Mouse (Mus musculus): Measurements from ENCODE around the gene Slit3. TPM values are rescaled to one million over a fixed set of nuclear protein-coding genes. Genes with fewer than 3 reads are reported as not detected.

Slit3 gene
- total RNA-seq, 4 experiments from 2014 or later, result 40.6 to 73.5 (median 56.6) TPM

- DNase-seq, result no peak
Measured at GRCm38 (mm10) chr11:35305910-35306309, 184.9 kb downstream of the Slit3 start.

- DNase-seq, result no peak
Measured at GRCm38 (mm10) chr11:35306922-35307321, 185.9 kb downstream of the Slit3 start.

GRCm38 (mm10) chr11:35307992-35308391 lies 187.0 kb downstream of the Slit3 start:
- no peak for DNase-seq

- no peak for DNase-seq
Measured at GRCm38 (mm10) chr11:35315449-35316028, 194.5 kb downstream of the Slit3 start.

GRCm38 (mm10) chr11:35317221-35317620 lies 196.2 kb downstream of the Slit3 start:
- DNase-seq, result peak; percentile 62

- no peak for DNase-seq
Measured at GRCm38 (mm10) chr11:35317775-35318432, 196.9 kb downstream of the Slit3 start.

GRCm38 (mm10) chr11:35318433-35319020 lies 197.5 kb downstream of the Slit3 start:
- DNase-seq, result no peak

GRCm38 (mm10) chr11:35320518-35320917 lies 199.5 kb downstream of the Slit3 start:
- no peak for DNase-seq

GRCm38 (mm10) chr11:35324397-35324796 lies 203.4 kb downstream of the Slit3 start:
- no peak for DNase-seq

- no peak for DNase-seq
Measured at GRCm38 (mm10) chr11:35325131-35325995, 204.3 kb downstream of the Slit3 start.

GRCm38 (mm10) chr11:35326346-35326745 lies 205.3 kb downstream of the Slit3 start:
- no peak for DNase-seq

GRCm38 (mm10) chr11:35327899-35328298 lies 206.9 kb downstream of the Slit3 start:
- no peak for DNase-seq

GRCm38 (mm10) chr11:35331476-35331875 lies 210.5 kb downstream of the Slit3 start:
- no peak for DNase-seq

- no peak for DNase-seq
Measured at GRCm38 (mm10) chr11:35336558-35336957, 215.5 kb downstream of the Slit3 start.

- DNase-seq, result peak; percentile 61
Measured at GRCm38 (mm10) chr11:35337493-35337892, 216.5 kb downstream of the Slit3 start.

GRCm38 (mm10) chr11:35337927-35338819 lies 217.1 kb downstream of the Slit3 start:
- no peak for DNase-seq

- DNase-seq, result peak; percentile 34
Measured at GRCm38 (mm10) chr11:35340752-35341151, 219.7 kb downstream of the Slit3 start.

GRCm38 (mm10) chr11:35342486-35342885 lies 221.5 kb downstream of the Slit3 start:
- DNase-seq, result no peak

GRCm38 (mm10) chr11:35345696-35346480 lies 224.9 kb downstream of the Slit3 start:
- DNase-seq, result peak; percentile 71

- DNase-seq, result no peak
Measured at GRCm38 (mm10) chr11:35348099-35348498, 227.1 kb downstream of the Slit3 start.

- no peak for DNase-seq
Measured at GRCm38 (mm10) chr11:35350968-35351367, 229.9 kb downstream of the Slit3 start.
